Mouse (Mus musculus): ENCODE data around the gene Slc3a1.

GRCm38 (mm10) chr17:85113441-85113840 is 85.3 kb downstream of the Slc3a1 start:
- TF ChIP-seq CTCF (IDR thresholded peaks at IDR 0.05; ENCODE audit: control insufficient read depth, insufficient read depth, insufficient replicate concordance, low read depth, low read length) (no peak), POLR2A (IDR thresholded peaks at IDR 0.05; ENCODE audit: control insufficient read depth, low read depth, low read length) (no peak)

Measured in testis, adult 2 months (tissue).